Mouse (Mus musculus): ENCODE data around the gene Adap1.

GRCm38 (mm10) chr5:139303646-139304061 lies 21.8 kb downstream of the Adap1 start:
- TF ChIP-seq CTCF (IDR thresholded peaks at IDR 0.05): no peak
- TF ChIP-seq EP300 (IDR thresholded peaks at IDR 0.05): no peak
